Mouse (Mus musculus) cerebellum, postnatal 36 days (tissue): ENCODE results near the gene Rnaseh2a.

Source experiments
- DNase-seq, 2 experiments: peaks; one replicate each; pipeline ENCODE4 v3.0.0; 2021 to 2022; ENCODE audit warnings: mixed read lengths in 2 of 2

The Rnaseh2a gene

DNA sequence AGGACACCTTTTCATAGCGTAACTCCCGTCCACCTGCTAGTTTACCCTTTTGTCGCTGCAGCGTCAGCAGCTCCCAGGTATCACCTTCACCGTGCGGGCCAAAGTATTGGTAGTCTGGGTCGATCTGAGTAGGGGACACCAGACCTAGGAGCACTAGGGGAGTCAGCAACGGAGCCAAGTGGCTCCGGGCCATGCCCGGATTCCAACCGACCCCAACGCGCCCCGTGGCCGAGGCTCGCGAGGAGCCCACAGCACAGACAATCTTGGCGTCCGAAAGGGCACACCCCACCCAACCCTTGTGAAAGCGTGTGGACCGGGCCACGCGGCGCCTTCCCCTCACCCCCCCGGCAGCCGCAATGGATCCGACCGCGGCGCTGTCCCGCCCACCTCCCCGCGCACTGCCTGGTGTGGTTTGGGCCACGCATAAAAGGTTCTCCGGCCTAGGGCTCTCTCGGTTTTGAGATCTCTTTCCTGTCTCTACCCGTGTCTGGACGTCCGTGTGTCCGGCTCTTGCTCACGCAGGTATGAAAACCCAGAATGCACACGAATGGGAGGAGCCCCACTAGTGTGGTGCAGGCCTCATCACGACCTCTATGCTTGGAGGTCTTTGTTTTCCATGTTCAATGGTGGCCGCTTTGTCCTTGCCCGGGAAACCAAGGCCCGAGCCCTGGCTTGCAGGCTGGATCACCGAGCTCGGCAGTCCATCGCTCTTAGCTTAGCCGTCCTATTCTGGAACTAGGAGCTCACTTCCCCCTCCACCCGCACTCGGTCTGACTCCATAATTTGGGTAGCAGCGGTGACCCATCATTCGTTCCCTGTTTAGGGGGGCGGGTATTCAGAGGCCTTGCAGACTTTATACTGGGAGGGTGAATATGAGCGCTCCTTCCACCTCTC lies at the start of gene Rnaseh2a, which contains the start of the genes Gm49661 and Prdx2:
Gene Rnaseh2a (minus strand): TSS at position 527 of the 894 bp plus-strand sequence.
Gene Gm49661 (minus strand): TSS at position 193 of the 894 bp plus-strand sequence.
Gene Prdx2 (plus strand): TSS at position 347 of the 894 bp plus-strand sequence.
- peak; percentile 81 for DNase-seq

DNA sequence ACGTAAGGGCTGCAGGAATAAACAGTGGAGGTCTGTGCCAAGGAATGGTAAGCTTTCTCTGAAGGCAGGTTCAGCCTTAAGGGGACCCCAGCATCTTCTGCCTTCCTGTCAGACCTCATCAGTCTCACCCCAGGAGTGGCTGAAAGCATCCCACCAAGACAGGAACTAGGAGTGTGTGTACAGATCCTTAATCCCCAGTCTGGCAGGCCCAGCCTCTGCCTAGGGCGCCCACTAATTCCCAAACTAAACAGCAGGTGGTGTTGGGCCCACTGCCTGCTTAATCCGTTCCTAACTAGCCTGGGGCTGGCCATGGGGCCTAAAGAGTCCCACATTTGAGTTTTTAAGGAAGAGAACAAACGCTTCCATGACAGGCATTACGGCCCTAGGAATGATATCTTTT lies 47.6 kb upstream of the Rnaseh2a start:
- no peak for DNase-seq

DNA sequence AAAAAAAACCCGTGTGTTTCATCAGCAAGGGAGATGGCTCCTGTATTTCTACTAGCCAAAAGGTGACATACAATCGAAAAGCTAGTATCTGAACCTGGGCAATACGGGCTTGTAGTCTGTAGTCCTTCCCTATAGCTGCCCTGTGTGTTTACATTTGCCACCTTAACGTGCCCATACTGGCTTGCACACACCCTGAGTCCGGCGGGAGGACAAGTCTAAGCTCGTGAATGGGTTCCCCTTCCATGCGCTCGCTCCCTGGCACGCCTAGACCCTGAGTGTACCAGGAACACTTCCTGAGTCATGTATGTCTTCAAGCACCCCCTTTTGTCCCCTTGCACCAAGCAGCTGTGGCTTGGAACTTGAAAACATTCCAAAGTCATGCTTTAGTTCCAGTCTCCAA lies 47.2 kb upstream of the Rnaseh2a start:
- DNase-seq, result no peak

DNA sequence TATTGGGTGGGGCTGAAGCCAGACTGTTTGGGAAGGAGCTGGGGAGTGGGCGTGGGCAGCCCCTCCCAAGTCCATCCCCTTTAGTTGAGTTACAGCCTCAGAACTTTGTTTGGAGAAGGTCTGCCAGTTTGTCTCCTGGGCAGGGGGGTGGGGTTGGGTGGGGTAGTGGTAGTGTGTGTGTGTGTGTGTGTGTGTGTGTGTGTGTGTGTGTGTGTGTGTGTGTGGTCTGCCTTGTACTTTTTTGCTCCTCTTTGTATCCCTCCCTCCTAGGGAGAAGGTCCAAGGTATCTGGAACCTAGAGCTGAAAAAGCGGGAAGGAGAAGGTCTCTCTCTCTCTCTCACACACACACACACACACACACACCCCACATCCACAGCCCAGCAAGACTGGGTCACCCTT lies 44.9 kb upstream of the Rnaseh2a start, which contains the start of gene Best2:
Gene Best2 (minus strand): TSS at position 101 of the 400 bp plus-strand sequence.
- no peak for DNase-seq

DNA sequence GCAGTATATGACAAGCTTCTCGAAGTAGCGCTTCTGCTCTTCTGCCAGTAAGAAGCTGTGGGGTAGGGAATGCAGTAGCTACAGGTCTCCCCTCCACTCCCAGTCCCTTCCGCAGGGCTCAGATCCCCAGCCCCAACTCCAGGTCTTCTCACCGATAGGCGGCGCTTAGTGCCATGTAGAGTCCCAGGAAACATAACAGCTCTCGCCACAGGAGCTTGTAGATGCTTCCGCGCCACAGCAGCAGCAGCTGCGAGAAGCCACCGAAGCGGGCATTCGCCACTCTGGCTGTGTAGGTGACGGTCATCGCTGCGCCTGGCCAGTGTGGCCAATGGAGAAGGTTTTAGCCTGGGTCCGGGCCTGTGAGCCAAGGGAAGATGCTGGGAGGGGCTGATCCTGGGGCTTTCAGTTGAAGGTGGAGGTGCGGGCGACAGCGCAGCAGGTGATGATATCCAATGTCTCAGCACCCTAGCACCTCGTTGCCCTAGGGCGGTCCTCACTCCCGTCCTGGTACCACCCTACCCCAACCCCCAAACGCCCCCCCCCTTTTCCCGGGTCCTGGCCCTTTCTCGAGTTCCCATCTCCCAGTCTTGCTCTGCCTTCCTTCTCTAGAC lies 43.8 kb upstream of the Rnaseh2a start:
- peak; percentile 69 to 70 for DNase-seq

DNA sequence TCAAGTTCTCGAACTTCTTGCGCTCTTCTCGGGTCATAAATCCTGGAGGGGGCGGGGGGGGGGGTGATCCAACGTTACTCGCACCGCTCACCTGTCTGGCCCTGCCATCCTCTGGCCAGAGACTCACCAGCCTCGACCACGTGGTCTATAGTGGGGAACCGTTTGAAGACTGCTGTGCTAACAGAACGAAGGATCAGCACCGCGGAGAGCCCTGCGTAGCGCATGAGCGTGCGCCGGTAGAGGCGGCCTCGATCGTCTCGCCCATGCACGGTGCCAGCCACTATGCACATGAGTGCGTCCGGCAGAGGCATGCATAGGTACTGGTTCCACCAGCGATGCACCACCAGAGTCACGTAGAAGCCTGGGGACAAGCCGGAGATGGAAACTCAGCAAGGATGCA lies 41.7 kb upstream of the Rnaseh2a start:
- no peak for DNase-seq

DNA sequence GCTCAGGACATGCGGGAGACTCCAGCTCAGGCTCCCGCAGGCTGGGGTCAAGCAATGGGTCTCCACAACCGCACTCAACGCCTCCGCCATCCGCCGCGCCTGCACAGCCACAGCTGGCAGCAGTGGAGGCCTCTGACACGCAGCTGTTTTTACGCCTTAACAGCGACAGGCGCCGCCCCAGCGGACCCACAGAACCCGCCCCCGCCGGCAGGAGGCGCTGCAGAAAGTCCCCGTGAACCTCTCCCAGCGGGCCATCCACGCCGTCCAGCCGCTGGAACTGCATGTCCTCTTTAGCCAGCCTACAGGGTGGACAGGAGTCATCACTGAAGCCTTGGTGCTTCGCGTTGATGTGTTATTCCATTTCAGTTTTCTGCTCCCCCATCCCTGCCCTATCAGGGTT lies 38.1 kb upstream of the Rnaseh2a start:
- DNase-seq, result no peak

DNA sequence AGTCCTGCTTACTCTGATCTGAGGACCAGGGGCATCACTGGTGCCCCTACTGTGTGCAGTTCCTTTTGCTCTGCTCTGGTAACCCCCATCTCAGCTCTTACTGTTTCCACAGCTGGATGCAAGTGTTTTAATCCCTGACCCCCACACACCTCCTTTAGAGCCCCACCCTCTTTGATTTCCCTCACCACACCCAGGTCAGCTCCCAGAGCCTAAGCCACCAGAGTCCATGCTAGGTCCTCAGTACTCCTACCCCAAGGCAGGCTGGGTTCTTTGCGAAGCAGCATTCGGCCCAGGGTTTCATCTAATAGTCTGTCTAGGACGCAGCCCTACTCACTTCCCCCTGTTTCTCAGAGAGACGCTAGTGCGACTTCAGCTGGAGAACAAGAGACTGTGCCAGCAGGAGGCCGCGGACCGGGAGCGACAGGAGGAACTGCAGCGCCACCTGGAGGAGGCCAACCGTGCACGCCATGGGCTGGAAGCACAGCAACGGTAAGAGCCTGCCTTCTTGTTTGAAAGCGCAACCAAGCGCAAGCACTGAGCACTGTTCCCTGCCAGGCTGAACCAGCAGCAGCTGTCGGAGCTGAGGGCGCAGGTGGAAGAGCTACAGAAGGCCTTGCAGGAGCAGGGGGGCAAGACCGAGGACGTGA lies 28.2 kb upstream of the Rnaseh2a start:
- DNase-seq, result peak; percentile 97

DNA sequence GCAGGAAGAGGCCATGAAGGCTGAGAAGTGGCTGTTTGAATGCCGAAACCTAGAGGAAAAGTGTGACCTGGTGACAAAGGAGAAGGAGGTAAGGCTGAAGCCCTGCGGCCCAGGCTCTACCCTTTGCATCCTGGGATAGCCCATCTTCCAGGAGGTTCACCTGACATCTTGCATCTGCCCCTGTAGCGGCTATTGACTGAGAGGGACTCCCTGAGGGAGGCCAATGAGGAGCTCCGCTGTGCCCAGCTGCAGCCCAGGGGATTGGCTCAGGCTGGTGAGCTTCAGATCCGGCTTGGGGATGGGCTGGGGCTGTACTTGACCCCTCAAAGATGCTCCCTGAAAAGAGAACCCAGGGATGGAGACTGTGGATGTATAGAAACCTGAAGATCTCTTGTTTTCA lies 27.4 kb upstream of the Rnaseh2a start:
- DNase-seq, result no peak

DNA sequence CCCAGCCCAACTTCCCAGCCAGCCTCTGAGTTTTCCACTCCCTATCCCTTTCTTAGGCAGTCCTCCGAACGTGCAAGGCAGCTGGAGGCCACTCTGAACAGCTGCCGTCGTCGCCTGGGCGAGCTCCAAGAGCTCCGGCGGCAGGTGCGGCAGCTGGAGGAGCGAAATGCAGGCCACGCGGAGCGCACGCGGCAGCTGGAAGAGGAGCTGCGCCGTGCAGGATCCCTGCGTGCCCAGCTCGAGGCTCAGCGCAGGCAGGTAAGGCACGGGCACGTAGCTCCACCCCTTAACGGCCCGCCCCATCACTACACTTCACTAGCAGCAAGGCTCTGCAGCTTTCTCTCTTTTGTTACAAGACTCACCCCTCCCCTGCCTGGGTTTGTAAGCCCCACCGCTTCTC lies 26.1 kb upstream of the Rnaseh2a start:
- no peak for DNase-seq

DNA sequence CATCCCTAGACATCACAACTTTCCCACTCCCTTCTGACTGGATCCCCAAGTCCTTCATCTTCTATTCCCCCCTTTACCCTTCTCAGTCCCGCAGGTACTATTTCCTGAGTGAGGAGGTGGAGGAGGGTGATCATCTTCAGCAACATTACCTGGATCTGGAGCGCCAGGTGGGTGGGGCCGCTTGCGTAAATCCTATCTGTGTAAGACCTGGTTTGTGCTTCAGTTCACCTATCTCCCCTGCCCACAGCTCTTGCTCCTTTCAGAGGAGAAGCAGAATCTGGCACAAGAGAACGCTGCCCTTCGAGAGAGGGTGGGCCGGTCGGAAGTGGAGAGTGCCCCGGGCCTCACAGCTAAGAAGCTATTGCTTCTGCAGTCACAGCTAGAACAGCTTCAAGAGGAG lies 24.8 kb upstream of the Rnaseh2a start:
- DNase-seq, result no peak

DNA sequence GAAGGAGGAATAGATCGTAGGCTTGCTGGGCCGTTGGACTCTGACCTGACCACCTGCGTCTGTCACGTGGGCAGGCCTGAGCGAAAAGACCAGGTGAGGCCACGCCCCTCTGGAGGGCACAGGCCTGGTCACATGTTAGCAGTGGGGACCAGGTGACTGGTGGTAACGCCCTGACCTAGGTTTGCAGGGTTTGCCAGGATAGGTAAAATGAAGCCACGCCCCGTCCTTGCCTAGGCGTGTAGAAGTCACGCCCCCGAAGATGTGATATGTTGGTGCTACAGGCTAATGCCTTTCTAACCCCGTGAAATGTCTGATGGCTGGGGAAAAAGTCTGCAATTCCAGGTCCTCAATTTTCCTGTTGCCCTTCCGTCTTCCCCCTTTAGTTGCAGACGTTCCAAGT lies 21.3 kb upstream of the Rnaseh2a start:
- no peak for DNase-seq

DNA sequence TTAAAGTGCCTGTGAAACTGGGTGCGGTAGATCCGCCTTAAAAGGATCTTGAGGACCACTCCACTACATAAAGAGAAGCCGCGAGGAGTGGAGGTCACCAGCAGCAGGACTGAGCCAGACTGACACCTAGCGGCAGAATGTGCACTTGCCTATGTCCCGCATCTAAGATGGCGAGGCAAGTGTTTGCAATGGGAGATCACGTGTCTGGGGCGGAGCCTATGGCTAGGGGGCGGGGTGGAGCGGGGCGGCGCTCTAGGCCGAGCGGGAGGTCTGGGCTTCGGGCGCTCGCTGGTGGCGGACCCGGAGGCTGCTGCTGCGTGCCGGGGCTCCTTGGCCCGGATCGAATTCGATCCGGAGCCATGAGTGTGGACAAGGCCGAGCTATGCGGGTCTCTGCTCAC lies 20.8 kb upstream of the Rnaseh2a start, which contains the start of gene Hook2:
Gene Hook2 (plus strand): TSS at position 255 of the 400 bp plus-strand sequence.
- peak; percentile 95 to 98 for DNase-seq

DNA sequence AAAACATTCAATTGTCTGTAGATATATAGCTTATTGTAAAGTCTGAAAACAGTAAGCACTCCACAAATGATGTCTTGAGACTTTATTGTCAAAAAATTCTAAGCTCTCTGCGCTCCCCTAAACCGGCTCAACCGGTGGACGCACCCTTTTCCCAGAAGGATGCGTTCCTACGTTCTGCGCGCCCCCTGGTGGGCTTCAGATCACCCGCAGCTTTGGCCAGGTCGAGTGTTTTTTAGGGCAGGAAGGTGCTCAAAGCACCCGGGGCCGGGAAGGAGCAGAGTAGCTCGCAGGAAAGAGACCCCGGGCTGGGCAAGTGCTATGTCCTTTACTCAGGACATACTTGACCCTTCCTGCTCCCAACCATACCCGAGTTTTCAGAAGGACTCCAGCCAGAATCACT lies 20.2 kb upstream of the Rnaseh2a start:
- DNase-seq, result peak; percentile 90 to 92

DNA sequence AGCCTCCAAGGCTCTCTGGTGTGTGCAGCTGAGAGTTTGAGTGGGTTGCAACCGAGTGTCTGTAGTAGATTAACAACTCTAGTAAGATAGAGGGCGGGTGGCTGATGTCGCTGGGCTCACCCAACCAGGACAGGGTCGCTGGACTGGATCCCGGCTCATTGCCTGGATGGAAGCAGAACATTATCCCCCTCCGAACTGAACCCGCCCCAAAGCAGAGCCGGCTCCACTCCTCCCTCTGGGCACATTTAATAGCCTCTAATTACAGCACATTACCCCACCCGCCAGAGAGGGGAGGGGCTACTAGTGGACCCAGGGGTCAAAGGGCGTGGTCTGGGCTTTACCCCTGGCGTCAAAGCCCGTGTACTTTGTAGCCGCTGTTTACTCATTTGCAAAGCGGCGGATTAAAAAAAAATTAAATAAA lies 19.8 kb upstream of the Rnaseh2a start:
- peak in 1 of 2 experiments; percentile 27 for DNase-seq

DNA sequence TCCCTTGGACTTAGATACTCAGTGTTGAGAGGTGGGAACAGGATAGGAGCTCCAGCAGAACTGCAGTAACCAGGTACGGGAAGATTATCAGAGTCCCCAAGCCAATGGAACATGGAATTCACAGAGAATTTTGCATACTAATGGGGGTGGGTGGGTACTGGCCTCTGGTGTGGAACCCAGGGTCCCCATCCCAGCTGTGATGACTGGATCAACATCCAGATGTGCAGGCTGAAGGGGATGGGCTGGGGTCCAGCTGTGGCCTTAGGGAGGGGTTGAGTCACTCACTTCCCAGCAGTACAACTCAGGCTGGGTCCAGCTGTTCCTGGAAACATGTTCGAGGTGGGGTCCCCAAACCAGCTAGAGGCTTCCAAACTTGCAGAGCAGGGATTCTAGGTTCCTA lies 18.3 kb upstream of the Rnaseh2a start:
- no peak for DNase-seq

DNA sequence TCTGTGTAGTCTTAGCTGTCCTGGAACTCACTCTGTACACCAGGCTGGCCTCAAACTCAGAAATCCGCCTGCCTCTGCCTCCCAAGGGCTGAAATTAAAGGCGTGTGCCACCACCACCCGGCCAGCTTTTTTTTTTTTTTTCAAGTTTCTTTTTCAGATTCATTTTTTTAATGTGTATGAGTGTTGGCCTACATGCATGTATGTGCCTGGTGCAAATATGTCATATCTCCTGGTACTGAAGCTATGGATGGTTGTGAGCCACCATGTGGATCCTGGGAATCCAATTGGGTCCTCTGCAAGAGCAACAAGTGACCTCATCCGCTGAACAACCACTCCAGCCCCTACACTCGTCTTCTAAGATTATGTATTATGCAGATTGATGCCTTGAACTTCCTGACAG lies 17.8 kb upstream of the Rnaseh2a start:
- no peak for DNase-seq

DNA sequence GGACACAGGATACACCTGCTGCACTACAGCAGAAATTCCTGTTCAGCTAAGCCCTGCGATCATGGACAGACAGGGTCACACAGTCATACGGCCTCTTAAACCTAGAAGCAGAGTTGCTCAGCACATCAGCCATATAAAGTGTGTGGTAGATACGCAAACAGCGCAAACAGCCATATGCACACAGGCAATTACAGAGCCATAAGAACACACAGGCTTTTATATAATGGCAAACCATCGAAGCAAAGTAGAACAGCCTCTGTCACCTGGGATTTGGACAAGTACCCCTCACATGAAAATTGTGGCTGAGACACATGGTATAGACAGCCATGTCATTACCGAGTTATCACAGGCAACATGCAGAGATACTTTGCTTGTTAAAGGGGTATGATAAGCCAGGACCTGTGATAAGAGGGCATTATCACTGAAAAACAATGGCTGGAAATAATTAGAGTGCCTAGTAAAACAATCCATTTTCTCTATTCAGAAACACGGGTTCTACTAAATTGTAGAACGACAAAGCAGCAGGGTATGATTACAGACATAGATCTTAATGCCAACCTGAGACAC lies 16.9 kb upstream of the Rnaseh2a start:
- DNase-seq, result no peak

DNA sequence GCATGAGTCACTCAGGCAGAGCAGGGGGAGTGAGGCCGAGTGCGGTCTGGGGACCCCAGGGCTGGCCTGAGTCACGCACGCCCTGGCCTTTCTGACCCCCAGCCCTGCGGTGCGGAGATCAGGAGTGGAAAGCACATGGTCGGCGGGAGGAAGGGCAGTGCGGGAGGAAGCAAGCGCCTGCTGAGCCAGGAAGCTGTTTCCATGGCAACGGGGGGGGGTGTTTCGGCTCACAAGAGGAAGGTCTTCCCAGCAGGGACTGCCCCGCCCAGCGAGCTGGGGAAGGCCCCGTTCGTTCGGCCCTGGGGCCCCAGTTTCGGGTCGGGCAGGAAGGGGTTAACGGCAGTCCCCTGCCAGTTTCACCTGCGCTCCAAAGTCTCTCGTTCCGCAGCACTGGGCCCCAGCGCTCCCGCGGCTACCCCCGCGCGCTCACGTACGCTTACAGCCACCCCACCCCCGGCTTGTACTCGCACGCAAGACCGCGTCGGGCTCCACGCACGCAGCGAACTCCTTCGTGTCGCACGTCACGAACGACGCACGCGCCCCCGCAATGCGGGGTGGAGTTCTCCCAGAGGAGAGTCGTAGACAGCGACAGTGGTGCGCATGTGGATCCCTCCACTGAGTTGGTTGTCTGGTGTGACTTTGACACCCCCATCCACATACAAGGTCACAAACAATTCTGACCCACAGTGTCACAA lies 16.3 kb upstream of the Rnaseh2a start:
- DNase-seq, result peak; percentile 86 to 91

DNA sequence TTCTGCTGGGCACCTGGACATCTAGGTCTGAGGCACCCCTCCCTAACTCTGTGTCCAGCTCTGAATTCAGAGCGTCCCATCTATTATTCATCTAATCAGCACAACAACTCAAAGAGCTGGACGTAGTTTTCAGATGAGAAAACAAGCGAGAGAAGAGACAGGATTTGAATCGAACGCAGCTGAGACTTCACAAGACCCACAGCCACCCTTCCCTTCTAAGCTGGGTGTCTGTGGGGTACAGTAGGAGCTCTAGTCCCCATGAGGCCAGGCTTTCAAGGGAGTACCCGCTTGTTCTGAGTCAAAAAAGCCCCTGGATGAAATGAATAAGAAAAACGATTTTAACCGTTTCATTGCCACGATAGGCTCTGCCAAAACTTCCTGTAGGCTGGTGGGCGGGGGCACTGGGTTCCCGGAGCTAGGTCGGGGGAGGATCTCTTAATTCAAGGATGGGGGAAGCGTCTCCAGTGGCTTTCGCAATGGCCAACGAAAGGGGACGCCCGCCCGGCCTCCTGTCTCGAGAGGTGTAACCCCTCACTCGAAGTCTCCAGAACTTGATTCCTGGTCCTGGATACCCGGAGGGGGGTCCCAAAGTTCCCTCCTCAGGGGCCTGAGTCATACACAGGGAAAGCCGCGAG lies 15.6 kb upstream of the Rnaseh2a start:
- no peak for DNase-seq

DNA sequence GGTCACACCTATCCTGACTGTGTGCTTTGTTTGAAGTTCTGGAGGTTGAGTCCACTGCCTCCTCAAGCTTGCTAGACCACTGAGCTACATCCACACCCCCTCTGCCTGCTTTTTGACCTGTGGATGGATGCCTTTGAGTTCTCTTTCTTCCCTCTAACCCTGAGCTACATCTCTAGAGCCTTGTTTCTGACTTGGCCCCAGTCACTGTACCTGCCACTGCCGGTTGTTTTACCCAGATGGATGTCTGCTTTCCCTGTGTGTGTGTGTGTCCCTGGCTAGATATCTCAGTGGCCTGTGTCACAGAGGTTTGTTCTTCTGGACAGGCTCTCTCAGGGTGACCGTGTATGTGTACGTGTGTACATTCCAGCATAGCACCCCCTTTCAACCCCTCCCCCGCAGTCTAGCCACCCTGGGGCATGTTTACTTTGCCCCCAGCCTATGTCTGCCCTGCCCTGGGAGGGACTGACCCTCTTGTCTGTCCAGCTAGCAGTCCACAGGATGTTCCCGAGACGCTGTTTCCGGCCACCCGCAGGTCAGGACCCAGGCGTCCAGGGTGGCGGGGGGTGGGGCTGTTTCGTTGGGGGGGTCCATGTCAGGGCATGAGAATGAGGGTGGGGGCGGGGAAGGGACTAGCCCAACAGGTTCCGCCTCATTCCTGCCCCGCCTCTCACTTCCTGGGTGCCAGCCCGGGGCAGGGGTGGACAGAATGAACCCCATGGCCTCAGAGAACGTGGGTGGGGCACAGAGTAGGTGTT lies 14.9 kb upstream of the Rnaseh2a start:
- no peak for DNase-seq
